Mouse (Mus musculus): ENCODE measurements around the gene Sccpdh. TPM values are rescaled to one million over a fixed set of nuclear protein-coding genes. Genes with fewer than 3 reads are reported as not detected.
"Not testable (repeated sequence)": the region's sequence is repeated elsewhere in the genome, so short reads cannot be mapped to it uniquely, and the experiment has no call there.

Sccpdh gene
- polyA plus RNA-seq, 1 experiment from 2014 or later: 82.4 TPM

- no peak overlapping the region for H3K27ac ChIP-seq (ENCODE audit: low read depth, low read length)
- whole genome bisulfite sequencing (ENCODE audit: insufficient replicate concordance): 14% methylated on average over 1 of the region's 1 CpGs
- no peak overlapping the region for H3K9ac ChIP-seq (ENCODE audit: low read depth, low read length)
- H3K4me1 ChIP-seq (ENCODE audit: control insufficient read depth, insufficient read depth, low read length): peaks cover 2% of the 10 kb centered on the region
- ATAC-seq (replicated peaks; ENCODE audit: insufficient number of reproducible peaks, low FRiP score, low TSS enrichment): no peak
- no peaks in the 10 kb centered on the region for H3K9me3 ChIP-seq (replicated peaks; ENCODE audit: control insufficient read depth, low read length)
- H3K36me3 ChIP-seq (ENCODE audit: control insufficient read depth, insufficient read depth, low read length): no peaks in the 10 kb centered on the region
- H3K27me3 ChIP-seq (ENCODE audit: control insufficient read depth, insufficient read depth, low read length): no peaks in the 10 kb centered on the region
- no peak overlapping the region for H3K4me3 ChIP-seq (ENCODE audit: low read depth, low read length)
- H3K4me2 ChIP-seq: no peak overlapping the region
These were observed 34.6 kb upstream of the Sccpdh start for GRCm38 (mm10) chr1:179633414-179633752.

- H3K4me2 ChIP-seq: no peak overlapping the region
- H3K4me1 ChIP-seq (ENCODE audit: control insufficient read depth, insufficient read depth, low read length): no peaks in the 10 kb centered on the region
- ATAC-seq (replicated peaks; ENCODE audit: insufficient number of reproducible peaks, low FRiP score, low TSS enrichment): no peak
- H3K9me3 ChIP-seq (replicated peaks; ENCODE audit: control insufficient read depth, low read length): no peaks in the 10 kb centered on the region
- no peak overlapping the region for H3K4me3 ChIP-seq (ENCODE audit: low read depth, low read length)
- H3K36me3 ChIP-seq (ENCODE audit: control insufficient read depth, insufficient read depth, low read length): no peaks in the 10 kb centered on the region
- 86% methylated on average over 3 of the region's 3 CpGs for WGBS (ENCODE audit: insufficient replicate concordance)
- H3K27me3 ChIP-seq (ENCODE audit: control insufficient read depth, insufficient read depth, low read length): no peaks in the 10 kb centered on the region
- H3K27ac ChIP-seq (ENCODE audit: low read depth, low read length): no peak overlapping the region
- no peak overlapping the region for H3K9ac ChIP-seq (ENCODE audit: low read depth, low read length)
These were observed 33.9 kb upstream of the Sccpdh start for GRCm38 (mm10) chr1:179634159-179634558.

GRCm38 (mm10) chr1:179642726-179643125, 25.3 kb upstream of the Sccpdh start:
- 82% methylated on average over 4 of the region's 4 CpGs for WGBS (ENCODE audit: insufficient replicate concordance)
- no peak overlapping the region for H3K9ac ChIP-seq (ENCODE audit: low read depth, low read length)
- ATAC-seq (replicated peaks; ENCODE audit: insufficient number of reproducible peaks, low FRiP score, low TSS enrichment): no peak
- H3K36me3 ChIP-seq (ENCODE audit: control insufficient read depth, insufficient read depth, low read length): no peaks in the 10 kb centered on the region
- no peaks in the 10 kb centered on the region for H3K4me1 ChIP-seq (ENCODE audit: control insufficient read depth, insufficient read depth, low read length)
- H3K27ac ChIP-seq (ENCODE audit: low read depth, low read length): no peak overlapping the region
- H3K27me3 ChIP-seq (ENCODE audit: control insufficient read depth, insufficient read depth, low read length): no peaks in the 10 kb centered on the region
- H3K4me3 ChIP-seq (ENCODE audit: low read depth, low read length): no peak overlapping the region
- H3K9me3 ChIP-seq (replicated peaks; ENCODE audit: control insufficient read depth, low read length): no peaks in the 10 kb centered on the region
- H3K4me2 ChIP-seq: no peak overlapping the region

GRCm38 (mm10) chr1:179644151-179644550, 23.9 kb upstream of the Sccpdh start:
- 65% methylated on average over 3 of the region's 3 CpGs for WGBS (ENCODE audit: insufficient replicate concordance)
- Histone ChIP-seq H3K9me3 (replicated peaks; ENCODE audit: control insufficient read depth, low read length) (no peaks in the 10 kb centered on the region), H3K4me3 (ENCODE audit: low read depth, low read length) (no peak overlapping the region), H3K27me3 (ENCODE audit: control insufficient read depth, insufficient read depth, low read length) (no peaks in the 10 kb centered on the region), H3K27ac (ENCODE audit: low read depth, low read length) (no peak overlapping the region), H3K9ac (ENCODE audit: low read depth, low read length) (no peak overlapping the region), H3K4me1 (ENCODE audit: control insufficient read depth, insufficient read depth, low read length) (no peaks in the 10 kb centered on the region), H3K4me2 (no peak overlapping the region), H3K36me3 (ENCODE audit: control insufficient read depth, insufficient read depth, low read length) (no peaks in the 10 kb centered on the region)
- ATAC-seq (replicated peaks; ENCODE audit: insufficient number of reproducible peaks, low FRiP score, low TSS enrichment): no peak

GRCm38 (mm10) chr1:179645101-179645979, 22.7 kb upstream of the Sccpdh start:
- no peak overlapping the region for H3K27ac ChIP-seq (ENCODE audit: low read depth, low read length)
- 57% methylated on average over 13 of the region's 13 CpGs for WGBS (ENCODE audit: insufficient replicate concordance)
- no peak overlapping the region for H3K4me3 ChIP-seq (ENCODE audit: low read depth, low read length)
- no peaks in the 10 kb centered on the region for H3K36me3 ChIP-seq (ENCODE audit: control insufficient read depth, insufficient read depth, low read length)
- no peak; the same call in 1 of the 2 replicates for ATAC-seq (replicated peaks; ENCODE audit: insufficient number of reproducible peaks, low FRiP score, low TSS enrichment)
- 0 out of 2 replicates have a peak overlapping the region, but pooled peaks have one; percentile 3 for H3K9ac ChIP-seq (ENCODE audit: low read depth, low read length)
- H3K4me2 ChIP-seq: peak overlapping the region; percentile 46
- H3K9me3 ChIP-seq (replicated peaks; ENCODE audit: control insufficient read depth, low read length): no peaks in the 10 kb centered on the region
- H3K27me3 ChIP-seq (ENCODE audit: control insufficient read depth, insufficient read depth, low read length): no peaks in the 10 kb centered on the region
- no peaks in the 10 kb centered on the region for H3K4me1 ChIP-seq (ENCODE audit: control insufficient read depth, insufficient read depth, low read length)

GRCm38 (mm10) chr1:179645980-179646268, 22.1 kb upstream of the Sccpdh start:
- 16% methylated on average over 4 of the region's 4 CpGs for WGBS (ENCODE audit: insufficient replicate concordance)
- H3K4me2 ChIP-seq: peak overlapping the region; percentile 46
- no peaks in the 10 kb centered on the region for H3K27me3 ChIP-seq (ENCODE audit: control insufficient read depth, insufficient read depth, low read length)
- H3K27ac ChIP-seq (ENCODE audit: low read depth, low read length): no peak overlapping the region
- H3K9me3 ChIP-seq (replicated peaks; ENCODE audit: control insufficient read depth, low read length): no peaks in the 10 kb centered on the region
- no peak overlapping the region for H3K4me3 ChIP-seq (ENCODE audit: low read depth, low read length)
- H3K36me3 ChIP-seq (ENCODE audit: control insufficient read depth, insufficient read depth, low read length): no peaks in the 10 kb centered on the region
- H3K4me1 ChIP-seq (ENCODE audit: control insufficient read depth, insufficient read depth, low read length): no peaks in the 10 kb centered on the region
- 0 out of 2 replicates have a peak, but pooled peaks have one; percentile 55 for ATAC-seq (replicated peaks; ENCODE audit: insufficient number of reproducible peaks, low FRiP score, low TSS enrichment)
- no peak overlapping the region for H3K9ac ChIP-seq (ENCODE audit: low read depth, low read length)

GRCm38 (mm10) chr1:179648678-179649077, 19.3 kb upstream of the Sccpdh start:
- WGBS (ENCODE audit: insufficient replicate concordance): 66% methylated on average over 4 of the region's 5 CpGs
- H3K36me3 ChIP-seq (ENCODE audit: control insufficient read depth, insufficient read depth, low read length); H3K4me2 ChIP-seq; H3K27ac ChIP-seq (ENCODE audit: low read depth, low read length); ATAC-seq (replicated peaks; ENCODE audit: insufficient number of reproducible peaks, low FRiP score, low TSS enrichment); H3K9ac ChIP-seq (ENCODE audit: low read depth, low read length); H3K4me1 ChIP-seq (ENCODE audit: control insufficient read depth, insufficient read depth, low read length); H3K4me3 ChIP-seq (ENCODE audit: low read depth, low read length); H3K9me3 ChIP-seq (replicated peaks; ENCODE audit: control insufficient read depth, low read length); H3K27me3 ChIP-seq (ENCODE audit: control insufficient read depth, insufficient read depth, low read length): not testable (repeated sequence)

- ATAC-seq (replicated peaks; ENCODE audit: insufficient number of reproducible peaks, low FRiP score, low TSS enrichment): no peak
- Histone ChIP-seq H3K9ac (ENCODE audit: low read depth, low read length) (no peak overlapping the region), H3K9me3 (replicated peaks; ENCODE audit: control insufficient read depth, low read length) (no peaks in the 10 kb centered on the region), H3K36me3 (ENCODE audit: control insufficient read depth, insufficient read depth, low read length) (no peaks in the 10 kb centered on the region), H3K27ac (ENCODE audit: low read depth, low read length) (no peak overlapping the region), H3K4me3 (ENCODE audit: low read depth, low read length) (no peak overlapping the region), H3K4me2 (no peak overlapping the region), H3K27me3 (ENCODE audit: control insufficient read depth, insufficient read depth, low read length) (no peaks in the 10 kb centered on the region), H3K4me1 (ENCODE audit: control insufficient read depth, insufficient read depth, low read length) (no peaks in the 10 kb centered on the region)
- 62% methylated on average over 3 of the region's 3 CpGs for WGBS (ENCODE audit: insufficient replicate concordance)
These were observed 18.7 kb upstream of the Sccpdh start for GRCm38 (mm10) chr1:179649324-179649723.

- no peaks in the 10 kb centered on the region for H3K27me3 ChIP-seq (ENCODE audit: control insufficient read depth, insufficient read depth, low read length)
- H3K36me3 ChIP-seq (ENCODE audit: control insufficient read depth, insufficient read depth, low read length): no peaks in the 10 kb centered on the region
- no peak overlapping the region for H3K4me3 ChIP-seq (ENCODE audit: low read depth, low read length)
- no peaks in the 10 kb centered on the region for H3K4me1 ChIP-seq (ENCODE audit: control insufficient read depth, insufficient read depth, low read length)
- no peak overlapping the region for H3K4me2 ChIP-seq
- H3K9ac ChIP-seq (ENCODE audit: low read depth, low read length): no peak overlapping the region
- ATAC-seq (replicated peaks; ENCODE audit: insufficient number of reproducible peaks, low FRiP score, low TSS enrichment): no peak
- H3K27ac ChIP-seq (ENCODE audit: low read depth, low read length): no peak overlapping the region
- no peaks in the 10 kb centered on the region for H3K9me3 ChIP-seq (replicated peaks; ENCODE audit: control insufficient read depth, low read length)
- WGBS (ENCODE audit: insufficient replicate concordance): 59% methylated on average over 4 of the region's 4 CpGs
These were observed 17.7 kb upstream of the Sccpdh start for GRCm38 (mm10) chr1:179650284-179650683.

Measured in heart, embryonic 11.5 days (tissue).